Mouse (Mus musculus): ENCODE results near the gene Spindoc. TPM values are rescaled to one million over a fixed set of nuclear protein-coding genes. Genes with fewer than 3 reads are reported as not detected.

The Spindoc gene
- polyA plus RNA-seq (2012; rRNA removed), result 37.6 and 47.0 TPM in 2 replicates
- polyA plus RNA-seq (2014; fragmentation: Nextera tagmentation; extraction: Ambion mirVana), result 21.9 and 25.9 TPM in 2 replicates

DNA sequence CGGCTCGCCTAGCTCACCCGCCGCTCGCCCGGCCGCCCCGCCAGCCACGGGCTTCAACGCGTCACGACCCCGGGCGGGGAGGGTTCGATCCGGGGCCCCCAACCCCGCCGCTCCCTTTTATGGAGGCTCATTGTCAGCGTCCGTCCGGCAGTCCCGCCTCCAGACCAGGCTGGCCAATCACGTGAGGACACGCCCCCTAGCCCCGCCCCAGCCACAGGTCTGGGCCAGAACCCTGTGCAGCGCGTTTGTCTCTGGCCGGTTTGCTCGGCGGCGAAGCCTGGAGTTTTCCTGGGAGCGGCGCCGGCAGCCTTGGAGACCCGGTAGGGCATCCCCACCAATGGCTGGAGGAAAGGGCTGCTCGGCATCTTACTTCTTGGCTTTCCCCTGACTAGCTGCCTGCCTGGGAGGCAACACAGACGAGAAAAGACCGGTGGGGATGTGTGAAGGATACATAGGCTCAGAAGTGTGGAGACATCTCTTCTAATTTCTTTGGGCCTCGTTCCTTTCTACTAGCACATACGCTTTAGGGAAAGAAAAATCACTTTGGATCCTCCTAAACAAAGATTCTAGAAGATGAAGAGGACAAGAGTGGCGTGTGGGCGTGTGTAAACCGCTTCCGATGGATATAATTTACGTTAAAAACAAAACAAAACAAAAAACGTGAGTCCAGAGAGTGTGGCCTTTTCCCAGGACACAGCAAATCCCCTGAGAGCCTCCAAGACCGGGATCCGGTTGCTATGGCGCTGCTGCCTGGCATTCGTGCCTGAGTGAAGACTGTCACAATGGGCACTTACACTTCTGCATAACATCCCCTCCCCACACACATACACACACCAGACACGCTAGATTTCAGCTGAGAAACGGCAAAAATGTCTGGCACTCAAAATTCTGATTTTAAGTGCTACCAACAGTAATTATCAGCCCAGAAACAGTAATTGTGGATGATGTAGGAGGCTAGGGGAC is at the start of gene Spindoc:
Spindoc (minus strand) TSS at position 92 of the 963 bp plus-strand sequence.
- Histone ChIP-seq H3K9ac (ENCODE audit: low read depth, low read length, severe bottlenecking) (peak within 1 kb of the TSS; percentile 92), H3K36me3 (ENCODE audit: control insufficient read depth, insufficient read depth, low read length) (peaks cover 7% of the 10 kb centered on the region; the same call in 1 of the 2 replicates), H3K27ac (replicated peaks; ENCODE audit: low read depth, low read length) (peak within 1 kb of the TSS; percentile 90), H3K4me2 (replicated peaks; ENCODE audit: low read depth, low read length, severe bottlenecking) (peak within 1 kb of the TSS; percentile 70), H3K27me3 (ENCODE audit: control insufficient read depth, insufficient read depth, low read length) (no peaks in the 10 kb centered on the region), H3K4me3 (replicated peaks; ENCODE audit: low read length) (peak within 1 kb of the TSS; percentile 88), H3K9me3 (ENCODE audit: control insufficient read depth, low read length) (no peaks in the 10 kb centered on the region), H3K4me1 (ENCODE audit: control insufficient read depth, insufficient read depth, low read length) (peaks cover 15% of the 10 kb centered on the region)
- peak; percentile 50; the same call in 1 of the 2 replicates for TF ChIP-seq POLR2A (IDR thresholded peaks at IDR 0.05; ENCODE audit: borderline replicate concordance, extremely low read depth, insufficient read depth, insufficient read length)
- 4% methylated on average over 37 of the region's 52 CpGs for WGBS
- ATAC-seq (ENCODE audit: low FRiP score, low read depth) (peak; percentile 99), DNase-seq (ENCODE audit: low spot score) (peak; percentile 94)

DNA sequence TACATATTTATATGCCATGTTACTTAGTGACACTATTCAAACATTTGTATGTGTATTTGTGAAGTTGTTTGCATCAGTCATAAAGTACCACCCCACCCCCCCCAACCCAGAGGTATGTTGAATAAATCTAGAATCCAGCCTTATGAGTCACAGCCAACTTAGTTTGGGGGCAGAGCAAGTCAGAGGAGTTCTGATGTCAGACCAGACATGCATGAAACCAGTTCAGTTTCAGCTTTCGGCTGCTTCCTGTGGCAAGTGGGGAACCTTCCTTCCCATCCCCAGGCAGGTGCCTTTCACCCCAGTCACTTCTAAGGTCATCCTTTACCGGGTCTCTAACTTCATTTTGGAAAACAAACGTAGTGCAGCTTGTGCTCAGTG is 42.6 kb upstream of the Spindoc start:
- Histone ChIP-seq H3K9me3 (ENCODE audit: control insufficient read depth, low read length) (no peaks in the 10 kb centered on the region), H3K36me3 (ENCODE audit: control insufficient read depth, insufficient read depth, low read length) (peaks cover 94% of the 10 kb centered on the region), H3K4me2 (replicated peaks; ENCODE audit: low read depth, low read length, severe bottlenecking) (no peak overlapping the region), H3K4me1 (ENCODE audit: control insufficient read depth, insufficient read depth, low read length) (peaks cover 35% of the 10 kb centered on the region), H3K27me3 (ENCODE audit: control insufficient read depth, insufficient read depth, low read length) (no peaks in the 10 kb centered on the region), H3K27ac (replicated peaks; ENCODE audit: low read depth, low read length) (no peak overlapping the region), H3K4me3 (replicated peaks; ENCODE audit: low read length) (no peak overlapping the region), H3K9ac (ENCODE audit: low read depth, low read length, severe bottlenecking) (no peak overlapping the region)
- no peak for TF ChIP-seq POLR2A (IDR thresholded peaks at IDR 0.05; ENCODE audit: borderline replicate concordance, extremely low read depth, insufficient read depth, insufficient read length)
- 45% methylated on average over 3 of the region's 3 CpGs for WGBS
- ATAC-seq (ENCODE audit: low FRiP score, low read depth) (no peak), DNase-seq (ENCODE audit: low spot score) (no peak)

DNA sequence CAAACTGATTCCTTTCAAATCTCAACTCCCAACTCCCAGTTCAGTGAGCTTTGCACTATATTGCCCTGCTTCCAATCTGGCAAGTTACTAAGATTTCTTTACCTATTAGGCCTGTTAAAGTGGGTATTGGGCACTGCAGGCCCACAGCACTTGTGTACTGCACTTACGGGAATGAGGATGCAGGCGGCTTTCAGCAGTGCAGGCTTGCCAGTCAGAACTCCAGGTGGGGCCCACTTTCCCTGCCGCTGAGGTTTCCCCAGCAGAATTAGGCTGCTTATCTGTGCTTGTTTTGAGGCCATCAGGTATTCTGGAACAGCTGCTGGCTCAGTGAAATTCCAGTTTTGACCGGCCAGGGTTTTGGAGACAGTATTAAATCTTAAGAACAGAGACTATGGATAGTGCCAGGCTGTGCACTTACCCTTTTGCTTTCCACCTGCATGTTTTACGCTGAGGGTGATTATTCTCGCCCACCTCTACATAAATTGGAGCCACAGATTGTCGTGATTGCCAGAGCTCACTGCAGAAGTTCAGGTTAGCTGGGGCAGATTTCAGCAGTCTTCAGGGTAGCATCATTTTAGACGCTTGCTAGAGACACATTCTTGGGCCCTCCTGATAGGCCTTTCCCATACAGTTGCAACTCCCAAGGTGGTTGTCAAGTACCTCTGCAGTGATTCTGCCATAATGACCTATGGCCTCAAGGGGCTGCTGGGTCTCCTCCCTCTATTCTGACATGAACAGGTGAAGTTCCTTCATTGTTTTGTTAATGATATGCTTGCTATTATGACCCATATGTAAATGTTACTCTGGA is 42.0 kb upstream of the Spindoc start:
- H3K36me3 ChIP-seq (ENCODE audit: control insufficient read depth, insufficient read depth, low read length), result peaks cover 96% of the 10 kb centered on the region
- H3K9ac ChIP-seq (ENCODE audit: low read depth, low read length, severe bottlenecking), result no peak overlapping the region
- no peak for ATAC-seq (ENCODE audit: low FRiP score, low read depth)
- H3K9me3 ChIP-seq (ENCODE audit: control insufficient read depth, low read length), result no peaks in the 10 kb centered on the region
- H3K27me3 ChIP-seq (ENCODE audit: control insufficient read depth, insufficient read depth, low read length), result no peaks in the 10 kb centered on the region
- no peak for TF ChIP-seq POLR2A (IDR thresholded peaks at IDR 0.05; ENCODE audit: borderline replicate concordance, extremely low read depth, insufficient read depth, insufficient read length)
- DNase-seq (ENCODE audit: low spot score), result no peak
- 69% methylated on average over 8 of the region's 8 CpGs for WGBS
- H3K4me1 ChIP-seq (ENCODE audit: control insufficient read depth, insufficient read depth, low read length), result peaks cover 41% of the 10 kb centered on the region
- H3K4me3 ChIP-seq (replicated peaks; ENCODE audit: low read length), result no peak overlapping the region
- H3K27ac ChIP-seq (replicated peaks; ENCODE audit: low read depth, low read length), result no peak overlapping the region
- no peak overlapping the region for H3K4me2 ChIP-seq (replicated peaks; ENCODE audit: low read depth, low read length, severe bottlenecking)

DNA sequence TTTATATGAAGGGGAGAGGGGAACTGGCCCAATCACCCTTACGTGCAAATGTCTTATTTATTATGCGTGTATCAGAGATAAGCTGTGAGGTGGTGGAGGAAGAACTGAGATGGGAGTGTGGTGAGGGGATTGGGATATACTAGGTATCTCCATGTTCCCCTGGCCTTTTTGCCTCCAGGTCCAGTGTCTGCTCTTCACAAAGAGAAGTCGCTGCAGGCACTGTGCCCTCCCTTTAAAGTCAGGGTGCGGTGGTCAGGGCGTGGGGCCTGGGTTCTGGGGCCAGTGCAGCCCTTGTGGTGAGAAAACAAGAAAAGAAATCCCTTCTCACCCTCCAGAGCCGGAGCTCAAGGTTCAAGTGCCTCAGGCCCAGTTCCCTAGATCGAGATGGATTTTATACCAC is 41.3 kb upstream of the Spindoc start:
- H3K36me3 ChIP-seq (ENCODE audit: control insufficient read depth, insufficient read depth, low read length), result peaks cover 90% of the 10 kb centered on the region
- H3K27ac ChIP-seq (replicated peaks; ENCODE audit: low read depth, low read length), result no peak overlapping the region
- H3K9me3 ChIP-seq (ENCODE audit: control insufficient read depth, low read length), result no peaks in the 10 kb centered on the region
- H3K4me2 ChIP-seq (replicated peaks; ENCODE audit: low read depth, low read length, severe bottlenecking), result 0 out of 2 replicates have a peak overlapping the region, but pooled peaks have one; percentile 65
- no peaks in the 10 kb centered on the region for H3K27me3 ChIP-seq (ENCODE audit: control insufficient read depth, insufficient read depth, low read length)
- TF ChIP-seq POLR2A (IDR thresholded peaks at IDR 0.05; ENCODE audit: borderline replicate concordance, extremely low read depth, insufficient read depth, insufficient read length), result no peak
- DNase-seq (ENCODE audit: low spot score), result no peak
- H3K9ac ChIP-seq (ENCODE audit: low read depth, low read length, severe bottlenecking), result no peak overlapping the region
- peaks cover 48% of the 10 kb centered on the region for H3K4me1 ChIP-seq (ENCODE audit: control insufficient read depth, insufficient read depth, low read length)
- no peak overlapping the region for H3K4me3 ChIP-seq (replicated peaks; ENCODE audit: low read length)
- no peak for ATAC-seq (ENCODE audit: low FRiP score, low read depth)
- WGBS, result 75% methylated on average over 7 of the region's 7 CpGs

DNA sequence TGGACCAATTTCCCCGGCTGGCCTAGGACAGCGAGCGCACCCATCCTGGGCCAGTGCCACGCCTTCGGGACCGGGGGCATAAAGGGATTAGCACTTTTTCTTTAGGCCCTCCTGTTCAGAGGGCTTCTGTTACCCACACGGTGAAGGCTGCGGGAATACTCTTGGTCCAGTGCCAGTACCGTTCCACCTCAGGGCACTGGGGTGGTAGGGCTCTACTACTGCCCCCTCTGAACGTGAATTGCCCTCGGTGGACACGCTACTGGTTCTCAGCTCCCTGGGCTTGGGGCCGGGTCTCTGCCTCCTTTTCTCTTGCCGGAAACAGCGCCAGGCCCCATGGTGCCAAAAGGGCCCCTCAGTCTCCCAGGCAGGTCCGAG is 40.8 kb upstream of the Spindoc start:
- peak; percentile 63 for DNase-seq (ENCODE audit: low spot score)
- no peak for TF ChIP-seq POLR2A (IDR thresholded peaks at IDR 0.05; ENCODE audit: borderline replicate concordance, extremely low read depth, insufficient read depth, insufficient read length)
- Histone ChIP-seq H3K27me3 (ENCODE audit: control insufficient read depth, insufficient read depth, low read length) (no peaks in the 10 kb centered on the region), H3K36me3 (ENCODE audit: control insufficient read depth, insufficient read depth, low read length) (peaks cover 86% of the 10 kb centered on the region), H3K9ac (ENCODE audit: low read depth, low read length, severe bottlenecking) (no peak overlapping the region), H3K4me2 (replicated peaks; ENCODE audit: low read depth, low read length, severe bottlenecking) (peak overlapping the region; percentile 65), H3K4me3 (replicated peaks; ENCODE audit: low read length) (peak overlapping the region; percentile 21), H3K9me3 (ENCODE audit: control insufficient read depth, low read length) (no peaks in the 10 kb centered on the region), H3K4me1 (ENCODE audit: control insufficient read depth, insufficient read depth, low read length) (peaks cover 52% of the 10 kb centered on the region), H3K27ac (replicated peaks; ENCODE audit: low read depth, low read length) (0 out of 2 replicates have a peak overlapping the region, but pooled peaks have one; percentile 62)
- WGBS, result 36% methylated on average over 16 of the region's 16 CpGs
- no peak; the same call in 1 of the 2 replicates for ATAC-seq (ENCODE audit: low FRiP score, low read depth)
